Mouse (Mus musculus) cerebral cortex, adult 2 months (tissue): ENCODE data around the gene Olfr749.

Experiments used
- WGBS: fragments of 180-500 bp; shearing (Covaris S2); methylation state at CpG from one replicate; pipeline ENCODE4 v1.1.7; 2018; 5-methylcytosine and 5-hydroxymethylcytosine counted together

Olfr749 gene

DNA sequence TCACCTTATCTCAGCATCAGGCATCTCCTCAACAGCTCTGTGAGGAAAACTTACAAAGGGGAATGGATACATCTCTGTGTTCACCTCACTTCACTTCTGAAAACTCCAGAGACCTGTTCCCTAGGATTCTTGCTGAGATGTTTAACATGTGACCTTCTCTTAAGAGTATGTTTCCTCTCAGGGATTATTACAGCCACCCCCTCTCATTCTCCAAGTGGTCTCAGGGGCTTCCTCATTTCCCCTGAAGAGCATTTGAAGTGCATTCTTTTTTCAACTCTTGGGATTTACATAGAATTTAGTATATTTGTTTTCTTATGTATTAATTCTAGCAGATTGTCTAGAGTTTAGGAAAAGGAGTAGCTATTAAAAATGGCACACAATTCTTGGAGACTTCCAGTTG, at the start of gene Olfr749:
Gene Olfr749, minus strand, starts transcription at position 101 of the 400 bp plus-strand sequence.

DNA sequence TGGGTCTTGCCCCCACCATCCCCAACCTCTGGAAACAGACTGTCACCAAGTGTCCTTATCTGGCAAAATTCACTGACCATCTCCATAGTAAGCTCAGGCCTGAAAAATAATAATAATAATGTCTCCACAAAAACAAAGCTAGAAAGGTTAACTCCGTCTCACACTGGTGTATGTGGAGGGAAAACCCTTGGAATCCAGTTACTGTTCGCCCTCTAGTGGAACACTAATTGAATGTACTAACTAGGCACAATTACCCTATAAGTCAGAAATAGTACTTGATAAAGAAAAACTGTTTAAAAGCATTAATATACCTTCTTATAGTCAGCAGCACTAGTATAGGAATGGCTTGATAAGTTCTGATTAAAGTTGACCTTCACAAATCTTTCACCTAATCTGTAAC, 43.3 kb upstream of the Olfr749 start:
- 6% methylated on average over 2 of the region's 2 CpGs for WGBS

DNA sequence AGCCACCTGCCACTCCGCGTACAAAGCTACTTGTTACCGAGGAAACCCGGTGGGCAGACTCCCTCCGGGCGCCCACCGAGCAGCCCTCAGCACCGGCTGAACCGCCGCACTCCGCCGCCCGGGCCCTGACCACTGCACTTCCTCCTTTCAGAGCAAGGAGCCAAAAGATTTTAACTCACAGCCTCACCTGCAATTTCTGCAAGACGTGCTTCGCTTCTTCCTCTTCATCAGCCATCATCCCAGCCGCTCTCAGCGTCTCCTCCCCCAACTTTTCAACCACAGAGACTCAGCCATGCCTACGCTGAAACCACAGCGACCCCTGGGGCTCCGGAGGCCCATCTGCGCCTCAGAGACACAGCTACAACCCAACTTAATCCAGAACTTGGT, 40.4 kb upstream of the Olfr749 start, which contains the start of gene Ttc5:
Gene Ttc5, minus strand, starts transcription at position 269 of the 387 bp plus-strand sequence.
- under 1% methylated on average over 21 of the region's 21 CpGs for WGBS

DNA sequence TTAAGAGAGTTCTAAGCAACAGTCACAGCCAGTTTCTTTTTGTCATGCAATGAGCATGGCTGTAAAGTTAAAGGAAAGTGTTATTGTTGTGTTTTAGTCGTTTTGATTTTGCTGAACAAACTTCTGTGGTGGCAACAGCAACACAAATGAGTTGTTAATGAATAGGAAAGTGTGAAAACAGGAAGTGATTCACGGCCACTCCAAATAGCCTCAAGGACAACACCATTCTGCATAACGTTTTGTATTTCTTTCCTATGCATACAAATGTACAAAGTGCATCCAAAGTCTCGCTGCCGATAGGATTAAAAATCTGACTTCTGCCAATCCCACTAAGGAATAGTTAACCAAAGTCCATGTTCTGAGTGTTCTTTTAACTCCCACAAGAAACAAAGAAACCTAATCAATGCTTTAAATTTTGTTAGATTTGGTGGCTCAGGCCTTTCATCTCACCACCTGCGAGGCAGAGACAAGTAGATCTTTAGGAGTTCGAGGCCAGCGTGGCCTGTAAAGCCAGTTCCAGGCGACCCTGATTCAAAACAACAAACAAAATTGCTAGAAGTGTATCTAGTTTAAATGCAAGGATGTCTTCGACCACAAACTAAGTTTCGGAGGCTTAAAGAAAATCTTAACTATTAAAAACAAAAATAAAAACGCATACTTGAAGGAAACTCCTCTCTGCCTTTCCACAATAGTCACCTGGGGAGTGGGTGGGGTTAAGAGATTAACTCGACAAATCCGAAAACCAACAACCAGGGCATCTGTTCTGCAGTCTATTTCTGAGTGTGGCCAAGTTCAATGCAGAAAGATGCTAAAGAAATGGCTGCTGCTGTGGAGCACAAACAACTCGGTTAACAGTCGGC, 39.7 kb upstream of the Olfr749 start:
- WGBS: 7% methylated on average over 16 of the region's 16 CpGs

DNA sequence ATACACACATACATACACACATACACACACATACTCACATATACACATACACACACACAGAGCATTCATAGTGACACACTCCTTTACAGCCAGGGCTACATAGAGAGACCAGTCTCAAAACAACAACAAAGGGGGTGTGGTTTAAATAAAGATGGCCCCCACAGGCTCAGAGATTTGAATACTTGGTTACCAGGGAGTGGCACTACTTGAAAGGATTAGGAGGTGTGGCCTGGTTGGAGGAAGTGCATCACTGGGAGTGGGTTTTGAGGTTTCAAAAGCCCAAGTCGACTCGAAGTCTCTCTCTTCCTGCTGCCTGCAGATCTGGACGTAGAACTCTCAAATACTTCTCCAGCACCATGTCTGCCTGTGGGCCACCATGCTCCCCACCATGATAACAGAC, 37.3 kb upstream of the Olfr749 start:
- WGBS: 94% methylated on average over 3 of the region's 3 CpGs

DNA sequence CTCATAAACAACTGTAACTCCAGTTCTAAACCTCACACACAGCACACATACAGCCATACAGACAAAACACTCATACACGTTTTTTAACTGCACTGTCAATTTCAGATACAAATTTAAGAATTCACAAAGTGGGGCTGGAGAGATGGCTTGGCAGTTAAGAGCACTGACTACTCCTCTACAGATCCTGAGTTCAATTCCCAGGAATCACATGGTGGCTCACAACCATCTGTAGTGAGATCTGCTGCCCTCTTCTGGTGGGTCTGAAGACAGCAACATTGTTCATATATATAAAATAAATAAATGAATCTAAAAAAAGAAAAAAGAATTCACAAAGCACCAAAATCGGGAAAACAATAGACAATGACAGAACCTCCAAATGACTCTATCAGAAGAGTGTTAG, 26.4 kb upstream of the Olfr749 start:
- WGBS: 80% methylated on average over 2 of the region's 2 CpGs

DNA sequence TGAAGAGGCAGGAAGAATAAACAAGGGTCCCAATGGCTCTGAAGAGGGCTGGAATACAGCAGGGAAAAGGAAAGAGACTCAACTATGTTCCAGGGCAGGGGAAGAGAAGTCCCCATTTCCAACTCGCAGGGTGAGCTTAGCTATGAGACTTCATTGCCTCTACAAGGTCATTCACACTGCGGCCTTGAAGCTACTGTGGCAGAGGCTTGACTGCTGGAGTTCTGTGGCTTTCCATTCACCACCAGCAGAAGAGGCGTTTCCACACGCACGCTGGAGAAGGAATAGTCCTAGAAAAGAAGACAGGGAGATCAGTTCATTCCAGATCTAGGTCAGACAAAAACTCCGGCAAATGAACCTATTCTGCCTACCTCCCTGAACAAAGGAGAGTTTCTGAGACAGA, 20.8 kb upstream of the Olfr749 start:
- WGBS: 71% methylated on average over 6 of the region's 6 CpGs

DNA sequence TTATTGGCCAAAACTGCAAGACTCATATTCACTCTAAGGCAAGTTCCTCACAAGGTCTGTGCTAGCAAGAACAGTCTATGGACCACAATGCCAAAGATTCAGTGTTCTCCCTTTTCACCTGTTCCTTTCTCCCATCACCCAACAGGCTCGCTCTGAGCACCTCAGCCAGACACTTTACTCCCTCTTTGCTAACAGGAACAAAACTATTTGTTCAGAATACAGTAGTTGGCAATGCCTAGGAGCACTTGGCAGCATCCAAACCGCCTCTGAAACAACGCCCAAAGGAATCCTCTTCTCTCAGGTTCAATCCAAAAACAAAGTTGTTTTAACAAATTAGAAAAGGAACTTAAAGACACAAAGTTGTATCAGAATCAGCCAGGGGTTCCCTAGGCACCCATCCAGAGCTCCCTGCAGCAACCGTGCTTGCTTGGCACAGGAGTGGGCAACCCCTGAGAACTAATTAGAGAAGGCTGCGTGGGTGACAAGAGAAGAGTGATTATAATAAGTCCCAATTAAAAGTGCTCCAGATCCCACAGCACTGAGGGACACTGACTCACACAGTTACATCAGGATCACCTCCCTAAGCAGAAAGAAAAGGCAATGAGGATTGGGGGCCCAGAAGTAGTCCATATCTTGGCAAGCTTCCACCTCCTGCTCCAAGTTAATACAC, 13.7 kb upstream of the Olfr749 start:
- 25% methylated on average over 5 of the region's 5 CpGs for WGBS

DNA sequence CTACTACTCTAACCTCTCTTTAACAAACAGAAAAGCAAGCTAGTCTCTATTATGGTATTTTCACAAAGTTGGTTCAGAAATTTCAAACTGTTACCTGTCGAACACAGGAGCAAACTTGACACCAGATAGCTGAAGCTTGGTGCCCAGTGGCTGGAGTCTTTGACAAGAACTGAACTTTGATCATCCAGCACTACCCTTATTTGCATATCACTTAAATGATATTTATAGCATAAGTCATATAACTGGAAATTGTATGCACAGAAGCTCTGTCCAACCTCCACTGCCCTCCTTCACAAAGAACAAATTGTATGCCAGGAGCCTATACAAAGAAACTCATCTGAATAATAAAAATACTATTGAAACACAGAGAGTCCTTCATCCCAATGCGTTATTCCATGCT, 3.3 kb downstream of the Olfr749 start:
- WGBS: 77% methylated on average over 2 of the region's 2 CpGs

DNA sequence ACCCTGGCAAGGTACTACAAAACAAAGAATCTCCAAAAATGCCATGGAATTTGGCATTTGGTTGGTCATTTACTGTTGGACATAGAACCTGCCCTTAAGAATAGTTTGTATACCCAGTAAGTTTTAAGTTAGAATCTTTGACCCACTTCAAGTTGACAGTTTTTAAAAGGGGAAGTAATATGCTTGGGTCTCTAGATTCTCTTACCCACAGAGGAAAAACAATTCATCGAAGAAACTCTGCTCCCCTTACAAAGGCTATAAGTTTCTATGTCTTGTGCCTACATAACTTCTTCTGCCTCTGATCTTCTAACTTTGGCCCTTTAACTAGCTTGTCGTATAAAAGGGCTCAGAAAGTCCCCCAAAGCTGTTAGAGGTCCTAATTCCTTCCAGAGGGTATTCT, 4.6 kb downstream of the Olfr749 start:
- 73% methylated on average over 2 of the region's 2 CpGs for WGBS

DNA sequence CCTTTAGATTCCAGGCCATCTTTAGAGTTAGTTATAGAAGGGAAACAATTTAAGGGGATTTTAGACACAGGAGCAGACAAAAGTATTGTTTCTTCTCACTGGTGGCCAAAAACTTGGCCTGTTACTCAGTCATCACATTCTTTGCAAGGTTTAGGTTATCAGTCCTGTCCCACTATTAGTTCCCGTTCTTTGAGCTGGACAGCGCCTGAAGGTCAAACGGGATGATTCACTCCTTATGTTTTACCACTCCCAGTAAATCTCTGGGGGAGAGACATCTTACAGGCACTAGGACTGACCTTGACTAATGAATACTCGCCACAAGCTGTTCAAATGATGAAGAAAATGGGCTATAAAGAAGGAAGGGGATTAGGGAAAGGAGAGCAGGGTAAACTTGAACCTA, 22.5 kb downstream of the Olfr749 start:
- WGBS: 86% methylated on average over 3 of the region's 4 CpGs

DNA sequence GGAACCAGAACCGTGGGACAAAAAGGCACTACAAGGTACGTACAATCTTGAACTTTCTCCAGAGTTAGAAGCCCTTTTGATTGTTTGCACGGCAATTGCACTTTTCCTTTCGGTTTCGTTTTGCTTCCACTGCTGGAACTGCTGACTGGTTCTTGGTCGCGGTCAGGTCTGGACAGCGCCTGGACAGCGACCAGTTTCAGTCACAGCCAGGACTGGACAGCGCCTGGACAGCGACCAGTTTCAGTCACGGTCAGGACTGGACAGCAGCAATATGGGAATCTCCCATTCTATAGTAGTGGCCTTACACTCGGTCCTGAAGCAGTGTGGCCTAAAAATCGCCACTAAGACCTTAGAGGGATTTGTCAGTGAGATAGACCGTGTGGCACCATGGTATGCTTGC, 25.0 kb downstream of the Olfr749 start:
- 90% methylated on average over 15 of the region's 15 CpGs for WGBS

DNA sequence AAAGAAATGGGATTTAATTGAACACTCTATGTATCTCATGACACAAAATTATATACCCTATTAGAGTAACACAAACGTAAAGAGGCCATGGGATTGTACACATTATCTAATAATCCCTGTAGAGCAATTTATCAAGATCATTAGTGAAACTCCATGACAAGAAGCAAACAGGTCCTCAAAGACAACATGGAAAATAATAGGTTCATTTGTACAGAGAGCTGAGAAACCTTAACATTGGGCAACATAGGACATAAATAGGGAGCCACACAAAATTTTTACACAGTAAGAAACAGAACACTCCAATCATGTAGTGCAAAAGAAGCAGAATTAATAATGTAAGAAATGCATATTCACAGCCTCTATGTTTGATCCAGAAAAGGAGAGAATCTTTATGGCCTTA, 37.8 kb downstream of the Olfr749 start, which contains the start of gene Olfr748:
Gene Olfr748, plus strand, starts transcription at position 301 of the 400 bp plus-strand sequence.
- WGBS: 65% methylated on average over 1 of the region's 1 CpGs

DNA sequence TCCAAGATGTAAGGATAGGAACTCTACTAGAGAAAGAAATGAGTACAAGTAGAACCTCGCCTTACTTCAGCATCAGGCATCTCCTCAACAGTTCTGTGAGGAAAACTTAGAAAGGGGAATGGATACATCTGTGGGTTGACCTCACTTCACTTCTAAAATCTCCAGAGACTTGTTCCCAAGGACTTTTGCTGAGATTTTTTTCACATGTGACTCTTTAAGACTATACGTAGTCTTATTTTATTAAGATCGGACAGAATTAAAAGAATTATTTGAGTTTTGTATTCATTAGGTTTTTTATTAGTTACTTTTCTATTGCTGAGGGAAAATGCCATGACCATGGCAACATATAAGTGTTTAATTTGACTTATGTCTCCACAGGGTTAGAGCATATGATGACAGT, 51.8 kb downstream of the Olfr749 start, which contains the start of gene Olfr747:
Gene Olfr747, minus strand, starts transcription at position 101 of the 400 bp plus-strand sequence.
- WGBS: 91% methylated on average over 3 of the region's 3 CpGs
